Mouse (Mus musculus): ENCODE results near the gene Cbfa2t2.

DNA sequence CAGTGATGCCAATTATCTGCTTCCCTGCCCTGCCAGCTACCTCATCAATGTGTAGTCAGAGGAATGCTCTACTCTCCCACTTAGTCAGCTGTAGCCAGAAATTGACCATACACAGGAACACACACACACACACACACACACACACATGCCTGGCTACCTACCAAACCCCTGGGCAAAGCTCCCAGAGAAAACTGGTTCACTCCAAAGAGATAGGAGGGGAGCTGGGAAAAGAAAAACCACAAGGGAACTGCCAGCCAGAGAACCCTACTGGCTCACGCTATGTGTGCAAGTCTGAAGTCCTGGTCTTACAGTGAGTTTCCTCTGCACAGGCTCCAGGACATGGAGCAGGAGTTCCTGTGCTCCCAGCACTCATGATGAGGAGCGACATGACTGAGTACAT lies 25.9 kb upstream of the Cbfa2t2 start:
- TF ChIP-seq CTCF (IDR thresholded peaks at IDR 0.05; ENCODE audit: control insufficient read depth, insufficient read depth, insufficient read length) (no peak), MYOG (IDR thresholded peaks at IDR 0.05; ENCODE audit: control insufficient read depth, extremely low read depth, insufficient read length) (no peak), MAX (IDR thresholded peaks at IDR 0.05) (no peak)

Data from C2C12 (cell line).